18 mouse cellular contexts compared by ENCODE assay signal in the genomic region with DNA sequence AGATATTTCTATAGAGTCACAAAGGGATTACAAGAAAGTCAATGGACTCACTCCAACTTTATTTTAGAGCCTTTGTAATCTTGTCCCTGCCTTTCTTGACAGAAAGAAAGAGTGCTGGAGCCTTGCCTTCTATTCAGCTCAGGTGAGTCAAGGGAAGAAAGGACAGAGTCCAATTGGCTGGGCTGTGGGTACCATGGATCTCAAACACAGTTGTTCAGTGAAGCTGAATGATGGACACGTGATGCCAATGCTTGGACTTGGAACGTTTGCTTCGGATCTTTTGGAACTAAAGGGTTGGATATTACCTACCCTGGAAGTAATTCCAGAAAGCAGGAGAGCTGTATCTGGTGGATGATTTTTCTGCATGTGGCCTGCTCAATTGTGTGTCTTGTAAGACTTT. TPM values are rescaled to one million over a fixed set of nuclear protein-coding genes. Genes with fewer than 3 reads are reported as not detected.
"Had no signal": no experiment of that assay in that cellular context is flagged by ENCODE, and none has a peak within 500 bp of the region (broad histone marks: within the 10 kb centered on the region; RNA-seq: fewer than 3 reads in every experiment).

No protein-coding gene starts in this region.

- H3K4me3 ChIP-seq: midbrain, embryonic 10.5 days; midbrain, embryonic 12.5 days; myocyte; neural tube, embryonic 13.5 days; neural tube, embryonic 15.5 days; stomach, embryonic 15.5 days had no signal

- H3K9ac ChIP-seq: lung, embryonic 14.5 days; midbrain, embryonic 12.5 days; neural tube, embryonic 13.5 days; neural tube, embryonic 15.5 days; stomach, embryonic 15.5 days had no signal

- H3K36me3 ChIP-seq: midbrain, embryonic 10.5 days; midbrain, embryonic 12.5 days; neural tube, embryonic 13.5 days; neural tube, embryonic 15.5 days; stomach, embryonic 15.5 days had no signal

- H3K27me3 ChIP-seq: midbrain, embryonic 12.5 days; neural tube, embryonic 13.5 days; neural tube, embryonic 15.5 days; stomach, embryonic 15.5 days had no signal

- H3K9me3 ChIP-seq: midbrain, embryonic 10.5 days; midbrain, embryonic 12.5 days; neural tube, embryonic 13.5 days; neural tube, embryonic 15.5 days; stomach, embryonic 15.5 days had no signal

- H3K4me2 ChIP-seq: lung, embryonic 14.5 days; midbrain, embryonic 12.5 days; neural tube, embryonic 13.5 days; neural tube, embryonic 15.5 days; stomach, embryonic 15.5 days had no signal

- H3K27ac ChIP-seq: midbrain, embryonic 10.5 days; midbrain, embryonic 12.5 days; neural tube, embryonic 13.5 days; neural tube, embryonic 15.5 days; stomach, embryonic 15.5 days had no signal

- DNase-seq: lung, adult 18-20 months; lung, embryonic 14.5 days; lung, postnatal 10 days; lung, postnatal 4 days; midbrain, embryonic 14.5 days; right cerebral cortex, postnatal 14 days; thymus, adult 18-20 months; thymus, postnatal 14 days; thymus, postnatal 36 days had no signal

- H3K4me1 ChIP-seq: midbrain, embryonic 10.5 days; midbrain, embryonic 12.5 days; neural tube, embryonic 13.5 days; neural tube, embryonic 15.5 days; stomach, embryonic 15.5 days had no signal

- ATAC-seq: midbrain, embryonic 16.5 days had no signal

RNA-seq across cellular contexts. Expression of gene Akr1c14, which starts 13.8 kb away (rescaled TPM):
- total RNA-seq: megakaryocyte, adult 5-6 weeks; megakaryocyte-erythroid progenitor cell, adult 5-6 weeks had no signal
